Mouse (Mus musculus): ENCODE measurements at regions not wholly inside any gene's neighbourhood (a gene's known extent, or its start where the extent isn't known, plus 50 kb on each side); places are given as distances from the start of the nearest gene placed in this dataset.
"Not testable (repeated sequence)": the region's sequence is repeated elsewhere in the genome, so short reads cannot be mapped to it uniquely, and the experiment has no call there.

GRCm38 (mm10) chr15:52464226-52465138 lies 1420.2 kb upstream of the Gm7489 start:
- Histone ChIP-seq H3K27ac (ENCODE audit: low read depth, low read length) (0 out of 2 replicates have a peak overlapping the region, but pooled peaks have one; percentile 35), H3K4me2 (no peak overlapping the region), H3K36me3 (ENCODE audit: control insufficient read depth, insufficient read depth, low read length) (no peaks in the 10 kb centered on the region), H3K9ac (ENCODE audit: low read length) (no peak overlapping the region), H3K9me3 (ENCODE audit: control insufficient read depth, low read length) (no peaks in the 10 kb centered on the region), H3K4me1 (ENCODE audit: control insufficient read depth, insufficient read depth, low read length) (no peaks in the 10 kb centered on the region; the same call in 1 of the 2 replicates), H3K27me3 (ENCODE audit: control insufficient read depth, insufficient read depth, low read length) (no peaks in the 10 kb centered on the region), H3K4me3 (ENCODE audit: low read depth, low read length) (no peak overlapping the region)
- ATAC-seq (ENCODE audit: low FRiP score) (peak; percentile 41), DNase-seq (ENCODE audit: low spot score, missing footprints) (peak; percentile 82)
- WGBS, result 40% methylated on average over 8 of the region's 8 CpGs

- H3K4me1 ChIP-seq (ENCODE audit: control insufficient read depth, insufficient read depth, low read length); H3K4me3 ChIP-seq (ENCODE audit: low read depth, low read length); H3K27me3 ChIP-seq (ENCODE audit: control insufficient read depth, insufficient read depth, low read length); DNase-seq (ENCODE audit: low spot score, missing footprints); H3K9ac ChIP-seq (ENCODE audit: low read length); H3K9me3 ChIP-seq (ENCODE audit: control insufficient read depth, low read length); H3K27ac ChIP-seq (ENCODE audit: low read depth, low read length); H3K4me2 ChIP-seq; H3K36me3 ChIP-seq (ENCODE audit: control insufficient read depth, insufficient read depth, low read length); ATAC-seq (ENCODE audit: low FRiP score): not testable (repeated sequence)
- WGBS, result 89% methylated on average over 17 of the region's 20 CpGs
These were observed 1406.6 kb upstream of the Gm7489 start for GRCm38 (mm10) chr15:52478124-52478523.

GRCm38 (mm10) chr15:52480834-52481233 lies 1403.9 kb upstream of the Gm7489 start:
- Histone ChIP-seq H3K27ac (ENCODE audit: low read depth, low read length) (no peak overlapping the region), H3K9me3 (ENCODE audit: control insufficient read depth, low read length) (no peaks in the 10 kb centered on the region), H3K4me1 (ENCODE audit: control insufficient read depth, insufficient read depth, low read length) (no peaks in the 10 kb centered on the region), H3K27me3 (ENCODE audit: control insufficient read depth, insufficient read depth, low read length) (no peaks in the 10 kb centered on the region), H3K9ac (ENCODE audit: low read length) (no peak overlapping the region), H3K4me2 (no peak overlapping the region), H3K36me3 (ENCODE audit: control insufficient read depth, insufficient read depth, low read length) (no peaks in the 10 kb centered on the region), H3K4me3 (ENCODE audit: low read depth, low read length) (no peak overlapping the region)
- 69% methylated on average over 3 of the region's 3 CpGs for WGBS
- ATAC-seq (ENCODE audit: low FRiP score) (no peak), DNase-seq (ENCODE audit: low spot score, missing footprints) (no peak)

- H3K4me1 ChIP-seq (ENCODE audit: control insufficient read depth, insufficient read depth, low read length), result no peaks in the 10 kb centered on the region
- no peaks in the 10 kb centered on the region for H3K27me3 ChIP-seq (ENCODE audit: control insufficient read depth, insufficient read depth, low read length)
- H3K36me3 ChIP-seq (ENCODE audit: control insufficient read depth, insufficient read depth, low read length), result no peaks in the 10 kb centered on the region
- 86% methylated on average over 5 of the region's 5 CpGs for WGBS
- no peak overlapping the region for H3K9ac ChIP-seq (ENCODE audit: low read length)
- DNase-seq (ENCODE audit: low spot score, missing footprints) (no peak), ATAC-seq (ENCODE audit: low FRiP score) (no peak)
- no peak overlapping the region for H3K4me2 ChIP-seq
- H3K27ac ChIP-seq (ENCODE audit: low read depth, low read length), result no peak overlapping the region
- no peak overlapping the region for H3K4me3 ChIP-seq (ENCODE audit: low read depth, low read length)
- no peaks in the 10 kb centered on the region for H3K9me3 ChIP-seq (ENCODE audit: control insufficient read depth, low read length)
These were observed 1401.0 kb upstream of the Gm7489 start for GRCm38 (mm10) chr15:52483598-52484165.

GRCm38 (mm10) chr15:52484276-52484675 lies 1400.4 kb upstream of the Gm7489 start:
- H3K4me1 ChIP-seq (ENCODE audit: control insufficient read depth, insufficient read depth, low read length), result no peaks in the 10 kb centered on the region
- no peaks in the 10 kb centered on the region for H3K27me3 ChIP-seq (ENCODE audit: control insufficient read depth, insufficient read depth, low read length)
- H3K9me3 ChIP-seq (ENCODE audit: control insufficient read depth, low read length), result no peaks in the 10 kb centered on the region
- ATAC-seq (ENCODE audit: low FRiP score), result no peak
- no peak overlapping the region for H3K27ac ChIP-seq (ENCODE audit: low read depth, low read length)
- 83% methylated on average over 5 of the region's 5 CpGs for WGBS
- H3K36me3 ChIP-seq (ENCODE audit: control insufficient read depth, insufficient read depth, low read length), result no peaks in the 10 kb centered on the region
- no peak overlapping the region for H3K4me3 ChIP-seq (ENCODE audit: low read depth, low read length)
- no peak overlapping the region for H3K4me2 ChIP-seq
- no peak for DNase-seq (ENCODE audit: low spot score, missing footprints)
- no peak overlapping the region for H3K9ac ChIP-seq (ENCODE audit: low read length)

- H3K4me3 ChIP-seq (ENCODE audit: low read depth, low read length), result no peak overlapping the region
- WGBS, result 36% methylated on average over 9 of the region's 9 CpGs
- no peaks in the 10 kb centered on the region for H3K27me3 ChIP-seq (ENCODE audit: control insufficient read depth, insufficient read depth, low read length)
- ATAC-seq (ENCODE audit: low FRiP score) (peak; percentile 78), DNase-seq (ENCODE audit: low spot score, missing footprints) (peak; percentile 86)
- no peak overlapping the region for H3K9ac ChIP-seq (ENCODE audit: low read length)
- H3K27ac ChIP-seq (ENCODE audit: low read depth, low read length), result no peak overlapping the region
- no peak overlapping the region for H3K4me2 ChIP-seq
- H3K4me1 ChIP-seq (ENCODE audit: control insufficient read depth, insufficient read depth, low read length), result no peaks in the 10 kb centered on the region
- H3K36me3 ChIP-seq (ENCODE audit: control insufficient read depth, insufficient read depth, low read length), result no peaks in the 10 kb centered on the region
- H3K9me3 ChIP-seq (ENCODE audit: control insufficient read depth, low read length), result no peaks in the 10 kb centered on the region
These were observed 1379.4 kb upstream of the Gm7489 start for GRCm38 (mm10) chr15:52505278-52505831.

- Histone ChIP-seq H3K27me3 (ENCODE audit: control insufficient read depth, insufficient read depth, low read length) (no peaks in the 10 kb centered on the region), H3K4me3 (ENCODE audit: low read depth, low read length) (no peak overlapping the region), H3K4me1 (ENCODE audit: control insufficient read depth, insufficient read depth, low read length) (no peaks in the 10 kb centered on the region), H3K9ac (ENCODE audit: low read length) (no peak overlapping the region), H3K27ac (ENCODE audit: low read depth, low read length) (no peak overlapping the region), H3K9me3 (ENCODE audit: control insufficient read depth, low read length) (no peaks in the 10 kb centered on the region), H3K36me3 (ENCODE audit: control insufficient read depth, insufficient read depth, low read length) (no peaks in the 10 kb centered on the region), H3K4me2 (no peak overlapping the region)
- DNase-seq (ENCODE audit: low spot score, missing footprints) (peak; percentile 91), ATAC-seq (ENCODE audit: low FRiP score) (no peak)
- 4% methylated on average over 7 of the region's 7 CpGs for WGBS
These were observed 1377.8 kb upstream of the Gm7489 start for GRCm38 (mm10) chr15:52506930-52507329.

GRCm38 (mm10) chr15:52508609-52509008 lies 1376.1 kb upstream of the Gm7489 start:
- no peak overlapping the region for H3K4me3 ChIP-seq (ENCODE audit: low read depth, low read length)
- H3K4me2 ChIP-seq, result no peak overlapping the region
- no peaks in the 10 kb centered on the region for H3K27me3 ChIP-seq (ENCODE audit: control insufficient read depth, insufficient read depth, low read length)
- no peak overlapping the region for H3K9ac ChIP-seq (ENCODE audit: low read length)
- no peaks in the 10 kb centered on the region for H3K36me3 ChIP-seq (ENCODE audit: control insufficient read depth, insufficient read depth, low read length)
- no peaks in the 10 kb centered on the region for H3K4me1 ChIP-seq (ENCODE audit: control insufficient read depth, insufficient read depth, low read length)
- ATAC-seq (ENCODE audit: low FRiP score) (no peak), DNase-seq (ENCODE audit: low spot score, missing footprints) (no peak)
- H3K27ac ChIP-seq (ENCODE audit: low read depth, low read length), result no peak overlapping the region
- 73% methylated on average over 2 of the region's 2 CpGs for WGBS
- no peaks in the 10 kb centered on the region for H3K9me3 ChIP-seq (ENCODE audit: control insufficient read depth, low read length)

GRCm38 (mm10) chr15:52510137-52510536 lies 1374.6 kb upstream of the Gm7489 start:
- Histone ChIP-seq H3K9ac (ENCODE audit: low read length) (no peak overlapping the region), H3K4me3 (ENCODE audit: low read depth, low read length) (no peak overlapping the region), H3K27ac (ENCODE audit: low read depth, low read length) (no peak overlapping the region), H3K9me3 (ENCODE audit: control insufficient read depth, low read length) (no peaks in the 10 kb centered on the region), H3K27me3 (ENCODE audit: control insufficient read depth, insufficient read depth, low read length) (no peaks in the 10 kb centered on the region), H3K4me1 (ENCODE audit: control insufficient read depth, insufficient read depth, low read length) (no peaks in the 10 kb centered on the region), H3K36me3 (ENCODE audit: control insufficient read depth, insufficient read depth, low read length) (no peaks in the 10 kb centered on the region), H3K4me2 (no peak overlapping the region)
- ATAC-seq (ENCODE audit: low FRiP score) (no peak), DNase-seq (ENCODE audit: low spot score, missing footprints) (no peak)
- WGBS, result 82% methylated on average over 4 of the region's 4 CpGs

Data from midbrain, embryonic 11.5 days (tissue).